Mouse (Mus musculus) cerebral cortex, adult 2 months (tissue): ENCODE results near the gene Glb1l3.

Experiments
- WGBS: fragments of 180-500 bp; shearing (Covaris S2); methylation state at CpG from one replicate; pipeline ENCODE4 v1.1.7; 2018; 5-methylcytosine and 5-hydroxymethylcytosine counted together

Glb1l3 gene

DNA sequence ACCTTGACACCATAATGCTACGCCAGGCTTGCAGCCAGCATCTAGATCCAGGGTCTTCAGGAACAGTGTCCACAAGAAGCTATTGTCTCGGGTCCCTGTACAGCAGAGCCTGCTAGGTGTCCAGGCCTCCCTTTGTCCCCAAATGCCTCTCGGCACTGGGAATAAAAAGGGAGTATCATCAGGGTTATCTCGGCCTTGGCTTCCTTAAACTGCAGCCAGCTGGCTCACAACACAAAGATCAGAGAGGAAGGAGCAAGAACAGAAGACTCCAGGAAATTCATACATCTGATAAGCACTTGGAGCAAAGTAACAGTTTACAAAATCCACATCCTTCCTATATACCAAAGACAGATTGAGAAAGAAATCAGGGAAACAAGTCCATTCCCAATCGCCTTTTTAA, at the start of gene Glb1l3:
Glb1l3 (minus strand) TSS at position 140 of the 400 bp plus-strand sequence.
- WGBS = 81% methylated on average over 5 of the region's 5 CpGs

DNA sequence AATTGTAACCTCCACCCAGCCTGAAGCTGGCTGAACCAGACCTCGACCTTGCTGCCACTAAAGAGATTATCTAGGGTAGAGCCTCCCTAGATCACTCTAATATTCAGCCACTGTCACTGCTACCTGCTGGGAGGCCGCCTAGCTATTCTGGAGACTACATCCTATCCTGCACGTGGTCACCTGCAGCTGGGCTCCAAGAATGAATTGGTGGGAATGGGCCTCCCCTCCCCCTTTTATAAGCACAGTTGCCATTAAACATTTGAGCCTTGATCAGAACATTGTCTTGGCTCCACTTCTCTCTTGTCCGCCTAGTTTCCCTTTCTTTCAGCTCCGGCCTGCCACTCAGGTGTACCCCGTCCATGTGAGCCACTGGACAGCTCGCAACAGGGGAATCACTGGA, 9.2 kb upstream of the Glb1l3 start:
- WGBS = 82% methylated on average over 7 of the region's 7 CpGs

DNA sequence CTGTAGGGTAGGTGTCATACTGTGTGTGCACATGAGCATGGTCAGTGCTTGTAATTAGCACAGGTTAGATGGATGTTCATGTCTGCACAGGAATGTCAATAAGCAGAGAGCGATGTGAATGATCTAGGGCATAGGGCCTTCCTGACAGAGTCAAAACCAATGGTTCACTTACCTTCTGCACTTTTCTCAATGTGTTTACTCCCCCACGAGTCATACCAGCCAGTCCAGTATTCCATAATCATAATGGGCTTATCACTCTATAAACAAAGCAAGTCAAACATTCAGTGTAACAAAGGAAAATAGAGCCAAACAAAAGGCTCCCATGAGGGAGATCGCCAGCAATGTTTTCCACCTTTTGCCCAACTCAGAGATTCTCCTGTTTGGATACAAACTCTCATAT, 29.6 kb downstream of the Glb1l3 start:
- 87% methylated on average over 3 of the region's 3 CpGs for WGBS

DNA sequence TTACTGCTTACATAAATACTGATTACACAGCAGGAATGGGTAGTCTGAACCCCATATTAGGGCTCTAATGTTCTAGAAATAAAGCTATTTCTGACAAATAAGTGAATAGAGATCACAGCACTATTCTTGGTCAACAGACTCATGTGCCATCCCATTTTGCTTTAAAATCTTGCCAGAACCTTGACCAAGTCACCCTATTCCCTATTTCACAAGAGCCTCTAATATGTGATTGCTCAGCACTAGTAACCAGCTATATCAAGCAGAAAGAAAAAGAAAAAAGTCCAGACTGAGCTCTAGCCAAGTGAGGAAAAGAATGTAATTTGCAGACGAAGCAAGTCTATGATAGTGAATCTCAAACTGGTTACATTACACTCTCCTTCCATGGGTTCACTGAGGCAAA, 40.7 kb downstream of the Glb1l3 start:
- WGBS = 56% methylated on average over 1 of the region's 1 CpGs

DNA sequence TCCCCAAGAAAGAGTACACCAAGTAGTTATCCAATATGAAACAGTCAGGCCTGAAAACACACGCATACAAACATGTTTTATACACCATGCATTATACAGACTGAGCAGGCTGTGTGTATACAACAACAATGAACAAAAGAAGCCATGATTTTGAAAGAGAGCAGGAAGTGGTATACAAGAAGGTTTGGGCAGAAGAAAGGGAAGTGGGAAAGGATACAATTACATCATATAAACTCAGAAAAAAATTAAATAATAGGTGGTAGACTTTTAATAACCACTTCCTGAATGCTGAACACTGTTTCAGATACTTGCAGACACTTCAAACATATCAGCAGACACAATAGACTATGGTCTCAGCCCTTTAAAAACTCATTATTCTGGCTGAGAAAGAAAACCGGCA, 52.0 kb downstream of the Glb1l3 start:
- WGBS = 79% methylated on average over 2 of the region's 2 CpGs

DNA sequence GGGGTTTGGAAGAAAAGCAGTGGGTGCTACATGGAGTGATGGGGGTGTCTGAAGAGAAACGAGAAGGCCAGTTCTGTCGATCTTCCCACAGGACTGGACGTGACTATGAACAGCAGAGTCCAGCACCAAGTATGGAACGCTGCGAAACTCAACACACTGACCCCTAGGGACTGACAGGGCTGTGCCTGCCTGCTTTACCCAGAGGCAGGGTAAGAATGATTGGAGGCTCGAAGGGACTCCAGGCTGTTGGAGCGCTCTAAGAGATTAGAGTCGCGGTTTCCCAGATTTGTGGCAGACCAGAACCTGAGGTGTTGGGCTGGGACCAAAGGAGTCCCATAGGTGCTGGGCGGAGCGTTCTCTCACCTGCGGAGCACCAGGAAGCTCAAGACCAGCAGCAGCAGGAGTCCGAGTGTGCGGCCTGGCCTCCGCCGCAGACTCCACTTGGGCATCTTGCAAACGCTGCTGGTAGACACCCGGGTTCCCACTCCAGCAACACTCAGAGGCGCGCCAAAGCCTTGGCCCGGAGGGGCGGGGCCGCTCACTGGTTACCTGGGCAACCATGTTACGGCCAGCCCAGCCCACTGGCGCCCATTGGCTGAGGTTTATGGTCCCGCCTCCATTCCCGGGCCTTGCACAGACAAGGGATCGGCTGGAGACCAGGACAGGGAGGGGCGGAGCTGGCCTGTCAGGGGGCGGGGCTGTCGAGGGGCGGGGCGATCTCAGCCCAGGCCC, 54.6 kb downstream of the Glb1l3 start, which contains the start of gene Glb1l2:
Glb1l2 (minus strand) TSS at position 534 of the 732 bp plus-strand sequence.
- WGBS = 4% methylated on average over 33 of the region's 33 CpGs

DNA sequence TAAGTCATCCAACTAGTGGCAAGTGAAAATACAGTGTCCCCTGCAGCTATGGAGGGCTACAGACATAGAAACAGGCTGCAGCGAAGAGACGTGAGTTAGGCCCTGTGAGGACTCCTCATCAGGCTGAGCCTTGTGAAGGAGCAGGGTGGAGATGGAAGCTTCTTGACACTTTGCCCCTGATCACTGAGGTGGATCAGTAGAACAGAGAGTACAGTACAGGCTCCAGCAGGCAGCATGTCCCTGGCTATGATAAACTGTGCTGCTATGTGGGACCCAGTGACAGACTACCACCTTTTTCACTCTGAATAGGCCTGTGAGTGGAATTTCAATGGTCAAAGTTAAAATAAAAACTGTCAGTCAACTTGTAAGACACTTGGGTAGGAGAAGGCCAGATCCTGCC, 60.3 kb downstream of the Glb1l3 start:
- 99% methylated on average over 2 of the region's 2 CpGs for WGBS

DNA sequence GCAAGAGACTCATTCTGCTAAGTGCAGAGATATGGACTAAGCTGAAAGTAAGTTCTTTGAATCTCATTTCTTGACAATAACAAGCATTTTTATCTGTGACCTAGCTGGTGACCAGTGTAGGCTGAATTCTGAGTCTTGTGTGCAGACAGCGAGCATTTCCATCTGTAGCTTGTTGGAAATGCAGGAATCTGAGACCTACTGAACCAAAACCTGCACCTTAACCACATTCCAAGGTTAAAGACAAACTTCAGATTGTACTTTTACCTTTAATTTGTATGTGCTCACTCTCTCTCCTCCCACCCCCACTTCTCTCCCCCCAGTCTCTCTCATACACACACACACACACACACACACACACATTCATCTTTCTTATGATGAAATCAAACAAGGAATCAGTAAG, 62.0 kb downstream of the Glb1l3 start:
- WGBS = 91% methylated on average over 1 of the region's 1 CpGs

DNA sequence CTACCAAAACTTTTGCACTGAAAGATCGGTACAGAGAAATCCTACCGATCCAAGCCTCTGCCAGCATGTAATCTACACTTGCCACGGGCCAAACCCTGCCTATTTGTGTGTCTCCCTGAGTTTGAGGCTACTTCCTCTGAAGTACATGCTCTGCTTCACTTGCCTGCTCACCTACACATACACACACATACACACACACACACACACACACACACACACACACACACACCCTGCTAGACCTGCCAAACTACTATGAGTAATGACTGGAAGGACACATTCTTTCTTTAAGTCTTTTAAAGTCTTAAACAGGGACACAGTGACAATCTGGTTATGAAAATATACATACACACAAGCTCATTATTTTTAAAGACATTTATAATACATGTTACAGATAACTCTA, 62.5 kb downstream of the Glb1l3 start:
- WGBS = 86% methylated on average over 3 of the region's 3 CpGs

DNA sequence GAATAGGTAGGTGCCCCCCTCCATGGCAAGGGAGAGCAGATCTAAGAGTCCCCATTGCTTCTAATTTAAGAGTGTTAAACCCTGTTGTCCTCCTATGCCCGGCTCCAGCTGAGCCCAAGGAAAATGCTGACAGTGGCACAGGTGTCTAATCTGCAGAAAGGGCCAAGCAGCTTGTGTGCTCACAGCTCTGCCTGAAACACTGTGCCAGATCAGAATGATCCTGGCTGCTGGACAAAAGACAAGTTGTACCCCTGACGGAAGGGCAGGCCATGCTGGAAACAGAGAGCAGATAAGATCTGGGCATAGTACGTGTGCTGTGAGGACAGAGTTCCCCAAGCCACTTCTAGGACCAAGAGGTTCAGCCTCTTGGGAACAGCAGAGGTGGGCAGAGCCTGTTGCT, 67.9 kb downstream of the Glb1l3 start:
- 88% methylated on average over 3 of the region's 3 CpGs for WGBS

DNA sequence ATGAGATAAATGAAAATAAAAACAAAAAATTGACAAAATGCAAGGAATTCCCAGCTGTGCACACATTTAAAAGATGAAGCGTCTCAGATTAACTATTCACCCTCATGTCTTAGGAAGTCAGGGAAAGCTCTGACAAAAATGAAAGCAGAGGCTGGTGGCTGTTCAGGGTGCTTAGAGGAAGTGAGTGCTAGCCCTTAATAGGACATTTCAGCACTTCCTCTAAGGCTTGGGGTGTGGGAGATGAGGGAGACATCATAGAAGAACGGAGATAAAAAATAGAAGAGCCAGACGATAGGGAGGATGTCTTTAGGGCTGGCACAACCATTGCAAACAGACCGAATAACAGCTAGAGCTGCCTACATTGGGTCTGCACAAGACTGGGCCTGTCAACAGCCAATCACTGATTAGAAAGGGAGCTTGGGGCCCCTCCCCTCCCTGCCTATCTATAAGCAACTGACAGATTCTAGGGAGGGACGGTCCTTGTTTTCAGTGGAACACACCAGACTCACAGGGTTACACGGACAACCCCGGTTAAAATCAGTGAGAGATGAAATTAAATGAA, 77.2 kb downstream of the Glb1l3 start:
- WGBS = 49% methylated on average over 7 of the region's 7 CpGs

DNA sequence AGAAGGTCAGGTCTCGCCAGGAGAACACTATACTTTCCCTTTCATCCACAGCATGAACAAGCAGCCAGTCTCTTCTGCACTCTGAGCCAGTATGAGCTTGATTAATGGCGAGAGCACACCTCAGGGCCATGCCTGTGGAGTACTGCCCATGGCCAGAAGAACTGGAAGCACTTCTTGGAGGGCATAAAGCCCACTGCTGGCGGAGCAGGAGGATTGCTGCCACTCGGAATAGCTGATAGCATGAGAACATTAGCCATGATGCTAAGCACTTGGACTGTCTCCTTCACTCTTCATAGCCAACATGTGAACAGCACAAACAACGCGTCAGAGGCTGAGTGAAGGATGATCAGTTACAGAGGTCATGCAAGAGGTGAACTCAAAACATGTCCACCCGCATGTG, 82.3 kb downstream of the Glb1l3 start:
- WGBS = 95% methylated on average over 7 of the region's 7 CpGs

DNA sequence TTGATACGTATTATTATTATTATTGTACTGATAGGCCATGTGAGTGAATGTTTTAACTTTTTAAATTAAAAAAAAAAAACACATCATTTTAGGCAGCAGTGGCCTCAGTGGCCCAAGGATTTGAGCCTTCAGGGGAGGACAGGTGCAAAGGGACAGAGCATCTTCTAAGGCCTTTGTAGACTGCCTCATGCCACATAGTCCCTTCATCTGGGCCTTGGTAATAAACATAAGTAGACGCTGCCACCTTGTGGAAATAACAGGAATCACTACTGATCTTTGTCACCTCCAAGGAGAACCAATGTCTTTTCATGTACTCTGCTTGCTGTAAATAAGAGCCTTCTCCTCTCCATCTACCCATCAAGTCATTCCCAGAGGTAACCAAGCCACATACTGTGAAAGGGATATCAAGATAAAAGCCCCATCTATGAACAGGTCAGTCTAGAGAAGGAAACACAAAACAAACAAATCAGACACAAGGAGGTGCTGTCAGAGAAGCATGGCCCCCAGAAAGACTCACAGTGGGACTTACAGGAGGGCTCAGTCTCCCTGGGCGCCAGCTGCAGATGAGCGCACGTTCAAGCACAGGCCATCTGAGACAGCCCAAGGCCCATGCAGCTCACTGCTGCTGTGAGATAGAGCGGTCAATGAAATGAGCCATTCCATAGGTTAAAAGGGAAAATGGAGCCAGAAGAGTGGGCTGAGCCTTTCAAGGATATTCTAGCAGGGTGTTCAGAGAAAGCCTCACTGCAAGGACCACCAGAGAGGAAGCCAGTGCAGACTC, 84.4 kb downstream of the Glb1l3 start:
- WGBS = 61% methylated on average over 6 of the region's 6 CpGs

DNA sequence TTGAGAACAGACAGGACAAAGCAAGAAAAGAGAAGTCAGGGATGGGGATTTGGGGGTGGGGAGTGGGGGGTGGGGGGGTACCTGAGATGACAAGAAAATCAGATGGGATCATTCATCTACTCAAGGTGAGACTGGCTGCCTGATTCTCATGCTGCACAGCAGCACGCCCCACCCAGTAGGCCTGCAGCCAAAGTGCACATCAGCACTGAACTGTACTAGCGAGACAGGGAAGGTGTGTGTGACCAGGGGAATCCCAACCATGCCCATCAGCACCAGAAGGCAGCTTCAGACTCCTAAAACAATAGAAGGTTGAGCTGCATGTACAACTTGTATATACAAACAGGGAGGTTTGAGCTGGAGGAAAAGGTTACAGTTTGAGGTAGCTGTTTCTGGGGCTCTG, 85.0 kb downstream of the Glb1l3 start:
- WGBS = 78% methylated on average over 2 of the region's 2 CpGs

DNA sequence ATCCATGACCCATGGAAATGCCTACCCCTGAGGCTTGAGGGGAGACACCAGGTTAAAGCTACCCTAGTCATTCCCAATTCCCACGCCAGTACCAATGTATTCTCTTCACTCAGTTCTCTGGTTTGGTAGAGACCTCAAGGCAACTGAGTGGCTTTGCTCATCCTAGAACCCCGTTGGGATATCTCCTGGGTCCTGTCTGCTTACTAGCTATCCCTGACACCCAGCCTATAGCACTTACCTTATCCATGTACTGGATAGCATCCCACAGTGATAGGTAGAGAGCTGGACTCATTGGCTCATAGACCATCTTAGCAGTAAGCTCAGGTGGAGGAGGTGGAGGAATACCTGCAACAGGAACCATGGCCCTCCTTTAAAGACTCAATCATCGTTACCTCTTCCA, 92.5 kb downstream of the Glb1l3 start:
- 86% methylated on average over 3 of the region's 3 CpGs for WGBS
